In the genomic region with DNA sequence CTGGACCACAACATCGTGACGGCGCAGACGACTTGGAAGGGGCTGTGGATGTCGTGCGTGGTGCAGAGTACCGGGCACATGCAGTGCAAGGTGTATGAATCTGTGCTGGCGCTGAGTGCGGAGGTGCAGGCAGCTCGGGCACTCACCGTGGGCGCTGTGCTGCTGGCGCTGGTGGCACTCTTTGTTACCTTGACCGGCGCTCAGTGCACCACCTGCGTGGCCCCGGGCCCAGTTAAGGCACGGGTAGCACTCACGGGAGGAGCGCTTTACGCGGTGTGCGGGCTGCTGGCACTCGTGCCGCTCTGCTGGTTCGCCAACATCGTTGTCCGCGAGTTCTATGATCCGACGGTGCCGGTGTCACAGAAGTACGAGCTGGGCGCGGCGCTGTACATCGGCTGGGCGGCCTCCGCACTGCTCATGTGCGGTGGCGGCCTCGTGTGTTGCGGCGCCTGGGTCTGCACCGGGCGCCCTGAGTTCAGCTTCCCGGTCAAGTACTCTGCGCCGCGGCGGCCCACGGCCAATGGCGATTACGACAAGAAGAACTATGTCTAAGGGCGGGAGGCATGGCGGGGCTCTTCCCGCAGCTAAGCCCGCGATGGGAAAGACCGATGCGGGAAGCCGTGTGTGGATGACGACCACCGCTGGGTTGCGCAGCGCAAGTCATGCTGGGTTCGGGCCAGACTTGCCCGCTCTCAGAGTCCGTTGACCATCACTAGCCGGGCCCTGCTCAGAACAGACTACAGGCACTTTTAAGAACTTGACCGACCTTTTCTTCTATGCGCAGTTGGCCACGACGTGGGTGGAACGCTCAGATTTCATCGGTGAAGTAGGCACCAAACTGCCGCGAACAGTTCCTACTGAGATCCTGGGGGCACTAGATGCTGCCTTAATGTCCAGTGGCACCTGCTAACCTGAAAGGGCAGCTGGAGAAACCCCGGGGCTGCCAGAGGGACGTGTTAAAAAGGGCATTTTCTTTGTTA, we compare ENCODE assay signal across 8 mouse cellular contexts. TPM values are rescaled to one million over a fixed set of nuclear protein-coding genes. Genes with fewer than 3 reads are reported as not detected.
DNase-seq lines count a peak whose midpoint lies in the region; ATAC-seq and TF ChIP-seq lines count a peak whose summit lies in the region.

No protein-coding gene starts in this region.

- peaks cover 6% of the 10 kb centered on the region; the same call in 1 of the 2 replicates for H3K9me3 ChIP-seq in erythroblast, embryonic 14.5 days (ENCODE audit: control insufficient read depth, low read length)
- no peaks in the 10 kb centered on the region for H3K9me3 ChIP-seq in heart, embryonic 16.5 days (replicated peaks; ENCODE audit: control insufficient read depth, low read length)
- no peaks in the 10 kb centered on the region for H3K9me3 ChIP-seq in liver, embryonic 11.5 days (ENCODE audit: control insufficient read depth, low read length)
- no peaks in the 10 kb centered on the region for H3K9me3 ChIP-seq in neural tube, embryonic 14.5 days (ENCODE audit: control insufficient read depth, low read length)

- H3K4me2 ChIP-seq in heart, embryonic 16.5 days (ENCODE audit: low read depth, low read length), result peak overlapping the region; percentile 69
- peak overlapping the region; percentile 57 for H3K4me2 ChIP-seq in liver, embryonic 11.5 days
- peak overlapping the region; percentile 74 for H3K4me2 ChIP-seq in neural tube, embryonic 14.5 days (ENCODE audit: low read depth, low read length)

- no peaks in the 10 kb centered on the region for H3K4me1 ChIP-seq in erythroblast, embryonic 14.5 days (ENCODE audit: control insufficient read depth)
- peaks cover 2% of the 10 kb centered on the region; the same call in 1 of the 2 replicates for H3K4me1 ChIP-seq in bone marrow macrophage, adult 2 months (ENCODE audit: control insufficient read depth, insufficient read depth, low read length)
- H3K4me1 ChIP-seq in heart, embryonic 16.5 days (ENCODE audit: control insufficient read depth, insufficient read depth, low read length), result peaks cover 5% of the 10 kb centered on the region; the same call in 1 of the 2 replicates
- H3K4me1 ChIP-seq in liver, embryonic 11.5 days (replicated peaks; ENCODE audit: control insufficient read depth, insufficient read depth, low read length), result no peaks in the 10 kb centered on the region; the same call in 1 of the 2 replicates
- no peaks in the 10 kb centered on the region for H3K4me1 ChIP-seq in neural tube, embryonic 14.5 days (ENCODE audit: control insufficient read depth, insufficient read depth, low read length)

- no peak for DNase-seq in liver, embryonic 11.5 days (ENCODE audit: low spot score)
- no peak for DNase-seq in left cerebral cortex, adult 18-20 months (ENCODE audit: low spot score in 2 of 2)

- WGBS in heart, embryonic 16.5 days, result 3% methylated on average over 80 of the region's 80 CpGs
- WGBS in liver, embryonic 11.5 days, result 3% methylated on average over 80 of the region's 80 CpGs
- 2% methylated on average over 80 of the region's 80 CpGs for WGBS in neural tube, embryonic 14.5 days

- peaks cover 56% of the 10 kb centered on the region for H3K27me3 ChIP-seq in erythroblast, embryonic 14.5 days (ENCODE audit: control insufficient read depth)
- peaks cover 41% of the 10 kb centered on the region for H3K27me3 ChIP-seq in heart, embryonic 16.5 days (ENCODE audit: control insufficient read depth, insufficient read depth, low read length)
- H3K27me3 ChIP-seq in liver, embryonic 11.5 days (replicated peaks; ENCODE audit: control insufficient read depth, insufficient read depth, low read length), result peaks cover 53% of the 10 kb centered on the region
- peaks cover 34% of the 10 kb centered on the region for H3K27me3 ChIP-seq in neural tube, embryonic 14.5 days (ENCODE audit: control insufficient read depth, insufficient read depth, low read length)

- H3K36me3 ChIP-seq in erythroblast, embryonic 14.5 days (ENCODE audit: control insufficient read depth), result peaks cover 32% of the 10 kb centered on the region
- peaks cover 5% of the 10 kb centered on the region for H3K36me3 ChIP-seq in heart, embryonic 16.5 days (ENCODE audit: control insufficient read depth, insufficient read depth)
- H3K36me3 ChIP-seq in liver, embryonic 11.5 days (ENCODE audit: control insufficient read depth, insufficient read depth, low read length), result peaks cover 8% of the 10 kb centered on the region
- H3K36me3 ChIP-seq in neural tube, embryonic 14.5 days (ENCODE audit: control insufficient read depth, insufficient read depth, low read length), result no peaks in the 10 kb centered on the region

- peak overlapping the region; percentile 13 for H3K4me3 ChIP-seq in erythroblast, embryonic 14.5 days (replicated peaks)
- peak overlapping the region; percentile 21 for H3K4me3 ChIP-seq in bone marrow macrophage, adult 2 months (ENCODE audit: insufficient read depth, low read length)
- H3K4me3 ChIP-seq in heart, embryonic 16.5 days (ENCODE audit: low read length), result peak overlapping the region; percentile 56
- H3K4me3 ChIP-seq in liver, embryonic 11.5 days (ENCODE audit: low read depth, low read length), result peak overlapping the region; percentile 49
- H3K4me3 ChIP-seq in neural tube, embryonic 14.5 days (ENCODE audit: low read depth, low read length), result peak overlapping the region; percentile 42

- no peak for TF ChIP-seq POLR2A in bone marrow macrophage, adult 2 months (IDR thresholded peaks at IDR 0.05; ENCODE audit: borderline replicate concordance, low read depth, low read length)

- no peak for TF ChIP-seq CTCF in bone marrow macrophage, adult 2 months (IDR thresholded peaks at IDR 0.05; ENCODE audit: low read depth, low read length)

- no peak for ATAC-seq in erythroblast, adult 5-6 weeks (replicated peaks; ENCODE audit: low FRiP score, poor library complexity, severe bottlenecking)
- peak; percentile 15; the same call in 1 of the 2 replicates for ATAC-seq in heart, embryonic 16.5 days (replicated peaks; ENCODE audit: extremely low read depth, insufficient read depth, low FRiP score)
- ATAC-seq in liver, embryonic 11.5 days (replicated peaks; ENCODE audit: low FRiP score), result 0 out of 2 replicates have a peak, but pooled peaks have one; percentile 4
- peak; percentile 68 for ATAC-seq in neural tube, embryonic 14.5 days (ENCODE audit: low read depth)
- no peak for ATAC-seq in inflammation-experienced regulatory T-cells, adult 6 months

- H3K27ac ChIP-seq in bone marrow macrophage, adult 2 months (ENCODE audit: insufficient read depth, low read depth, low read length), result no peak overlapping the region
- peak overlapping the region; percentile 30 for H3K27ac ChIP-seq in heart, embryonic 16.5 days (ENCODE audit: low read length)
- no peak overlapping the region for H3K27ac ChIP-seq in liver, embryonic 11.5 days (ENCODE audit: low read depth, low read length)
- peak overlapping the region; percentile 23; the same call in 1 of the 2 replicates for H3K27ac ChIP-seq in neural tube, embryonic 14.5 days (ENCODE audit: low read depth, low read length)

- peak overlapping the region; percentile 68 for H3K9ac ChIP-seq in heart, embryonic 16.5 days (ENCODE audit: low read length)
- H3K9ac ChIP-seq in liver, embryonic 11.5 days (ENCODE audit: low read depth, low read length), result peak overlapping the region; percentile 46; the same call in 1 of the 2 replicates
- H3K9ac ChIP-seq in neural tube, embryonic 14.5 days (replicated peaks; ENCODE audit: low read depth, low read length), result peak overlapping the region; percentile 39

RNA-seq across cellular contexts. Expression of a gene that starts 0.7 kb away (rescaled TPM):
- polyA plus RNA-seq in erythroblast, embryonic 14.5 days (2012), result 0.09 and 0.19 TPM in 2 replicates
- total RNA-seq in erythroblast, adult 5-6 weeks (2015; ENCODE audit: low replicate concordance), result not detected in 2 replicates
- total RNA-seq in erythroblast, adult 5-6 weeks (2017; ENCODE audit: low replicate concordance), result not detected in 2 replicates
- polyA plus RNA-seq in bone marrow macrophage, adult 2 months (2012; ENCODE audit: insufficient read depth, insufficient read length, missing spikeins), result not detected in 2 replicates
- polyA plus RNA-seq in heart, embryonic 16.5 days (2015; fragmentation: Nextera tagmentation; extraction: Ambion mirVana), result 32.1 and 38.8 TPM in 2 replicates
- 18.5 and 18.8 TPM in 2 replicates for polyA plus RNA-seq in liver, embryonic 11.5 days (2014; fragmentation: Nextera tagmentation; extraction: Ambion mirVana)
- 45.1 and 110 TPM in 2 replicates for polyA plus RNA-seq in neural tube, embryonic 14.5 days (2014; fragmentation: Nextera tagmentation; extraction: Ambion mirVana)
- not detected for polyA plus RNA-seq in inflammation-experienced regulatory T-cells, adult 6 months (2017; shearing (Covaris generic))
- total RNA-seq in left cerebral cortex, adult 18-20 months (2021), result 10 to 100 TPM; 47.2 to 51.8 TPM

RNA-seq across cellular contexts. Expression of a gene that starts 34.2 kb away (rescaled TPM):
- 2.0 and 2.8 TPM in 2 replicates for polyA plus RNA-seq in erythroblast, embryonic 14.5 days (2012)
- 26.1 and 27.3 TPM in 2 replicates for total RNA-seq in erythroblast, adult 5-6 weeks (2015; ENCODE audit: low replicate concordance)
- total RNA-seq in erythroblast, adult 5-6 weeks (2017; ENCODE audit: low replicate concordance), result 32.5 and 54.9 TPM in 2 replicates
- polyA plus RNA-seq in bone marrow macrophage, adult 2 months (2012; ENCODE audit: insufficient read depth, insufficient read length, missing spikeins), result 46.6 and 61.5 TPM in 2 replicates
- 67.9 and 75.5 TPM in 2 replicates for polyA plus RNA-seq in heart, embryonic 16.5 days (2015; fragmentation: Nextera tagmentation; extraction: Ambion mirVana)
- polyA plus RNA-seq in liver, embryonic 11.5 days (2014; fragmentation: Nextera tagmentation; extraction: Ambion mirVana), result 69.1 and 71.1 TPM in 2 replicates
- 106 and 115 TPM in 2 replicates for polyA plus RNA-seq in neural tube, embryonic 14.5 days (2014; fragmentation: Nextera tagmentation; extraction: Ambion mirVana)
- polyA plus RNA-seq in inflammation-experienced regulatory T-cells, adult 6 months (2017; shearing (Covaris generic)), result 100 to 1,000 TPM; 119 to 181 (median 138) TPM
- 10 to 100 TPM; 87.5 to 97.2 TPM for total RNA-seq in left cerebral cortex, adult 18-20 months (2021)

RNA-seq across cellular contexts. Expression of a gene that starts 34.4 kb away (rescaled TPM):
- polyA plus RNA-seq in erythroblast, embryonic 14.5 days (2012), result 4.8 and 5.3 TPM in 2 replicates
- total RNA-seq in erythroblast, adult 5-6 weeks (2015; ENCODE audit: low replicate concordance), result 21.7 and 23.6 TPM in 2 replicates
- 28.5 and 33.2 TPM in 2 replicates for total RNA-seq in erythroblast, adult 5-6 weeks (2017; ENCODE audit: low replicate concordance)
- polyA plus RNA-seq in bone marrow macrophage, adult 2 months (2012; ENCODE audit: insufficient read depth, insufficient read length, missing spikeins), result 7.7 and 9.7 TPM in 2 replicates
- polyA plus RNA-seq in heart, embryonic 16.5 days (2015; fragmentation: Nextera tagmentation; extraction: Ambion mirVana), result 37.6 and 39.2 TPM in 2 replicates
- 66.7 and 76.8 TPM in 2 replicates for polyA plus RNA-seq in liver, embryonic 11.5 days (2014; fragmentation: Nextera tagmentation; extraction: Ambion mirVana)
- 5.6 and 6.8 TPM in 2 replicates for polyA plus RNA-seq in neural tube, embryonic 14.5 days (2014; fragmentation: Nextera tagmentation; extraction: Ambion mirVana)
- polyA plus RNA-seq in inflammation-experienced regulatory T-cells, adult 6 months (2017; shearing (Covaris generic)), result 10 to 100 TPM in 1 of 3 experiments, 1 to 10 TPM in 2; 4.4 to 32.2 (median 6.3) TPM
- 1 to 10 TPM in 1 of 2 experiments, under 1 TPM in 1; 0.77 to 2.0 TPM for total RNA-seq in left cerebral cortex, adult 18-20 months (2021)

RNA-seq across cellular contexts. Expression of a gene that starts 59.0 kb away (rescaled TPM):
- polyA plus RNA-seq in erythroblast, embryonic 14.5 days (2012), result 4.2 and 4.5 TPM in 2 replicates
- 12.7 and 14.0 TPM in 2 replicates for total RNA-seq in erythroblast, adult 5-6 weeks (2015; ENCODE audit: low replicate concordance)
- total RNA-seq in erythroblast, adult 5-6 weeks (2017; ENCODE audit: low replicate concordance), result 6.3 and 10.9 TPM in 2 replicates
- polyA plus RNA-seq in bone marrow macrophage, adult 2 months (2012; ENCODE audit: insufficient read depth, insufficient read length, missing spikeins), result 15.1 and 15.5 TPM in 2 replicates
- polyA plus RNA-seq in heart, embryonic 16.5 days (2015; fragmentation: Nextera tagmentation; extraction: Ambion mirVana), result 39.6 and 40.0 TPM in 2 replicates
- polyA plus RNA-seq in liver, embryonic 11.5 days (2014; fragmentation: Nextera tagmentation; extraction: Ambion mirVana), result 41.9 and 51.5 TPM in 2 replicates
- polyA plus RNA-seq in neural tube, embryonic 14.5 days (2014; fragmentation: Nextera tagmentation; extraction: Ambion mirVana), result 33.6 and 44.2 TPM in 2 replicates
- 100 to 1,000 TPM in 1 of 3 experiments, 10 to 100 TPM in 2; 69.8 to 105 (median 79.3) TPM for polyA plus RNA-seq in inflammation-experienced regulatory T-cells, adult 6 months (2017; shearing (Covaris generic))
- 10 to 100 TPM; 24.1 to 26.6 TPM for total RNA-seq in left cerebral cortex, adult 18-20 months (2021)

RNA-seq across cellular contexts. Expression of a gene that starts 59.0 kb away (rescaled TPM):
- polyA plus RNA-seq in erythroblast, embryonic 14.5 days (2012), result not detected in 2 replicates
- total RNA-seq in erythroblast, adult 5-6 weeks (2015; ENCODE audit: low replicate concordance), result not detected in 2 replicates
- total RNA-seq in erythroblast, adult 5-6 weeks (2017; ENCODE audit: low replicate concordance), result 2.9 TPM in 1 of 2 replicates, not detected in the other
- not detected in 2 replicates for polyA plus RNA-seq in bone marrow macrophage, adult 2 months (2012; ENCODE audit: insufficient read depth, insufficient read length, missing spikeins)
- not detected in 2 replicates for polyA plus RNA-seq in heart, embryonic 16.5 days (2015; fragmentation: Nextera tagmentation; extraction: Ambion mirVana)
- 0.11 TPM in 1 of 2 replicates, not detected in the other for polyA plus RNA-seq in liver, embryonic 11.5 days (2014; fragmentation: Nextera tagmentation; extraction: Ambion mirVana)
- not detected in 2 replicates for polyA plus RNA-seq in neural tube, embryonic 14.5 days (2014; fragmentation: Nextera tagmentation; extraction: Ambion mirVana)
- polyA plus RNA-seq in inflammation-experienced regulatory T-cells, adult 6 months (2017; shearing (Covaris generic)), result not detected
- total RNA-seq in left cerebral cortex, adult 18-20 months (2021), result 10 to 100 TPM in 1 of 2 experiments, 1 to 10 TPM in 1; 5.6 to 13.5 TPM

Comparison
In these comparisons a context has a peak if more than half of its experiments do, and no peak if none do; other contexts are left out.
1. ATAC-seq: peak in heart, embryonic 16.5 days (single experiment), liver, embryonic 11.5 days (single experiment) and neural tube, embryonic 14.5 days (single experiment); none in erythroblast, adult 5-6 weeks (single experiment) and inflammation-experienced regulatory T-cells, adult 6 months (single experiment).
2. H3K27ac ChIP-seq: peak in heart, embryonic 16.5 days (single experiment) and neural tube, embryonic 14.5 days (single experiment); none in bone marrow macrophage, adult 2 months (single experiment) and liver, embryonic 11.5 days (single experiment).
3. RNA of a gene that starts 0.7 kb away (polyA plus RNA-seq): 45.1 to 110 TPM in neural tube, embryonic 14.5 days, 32.1 to 38.8 TPM in heart, embryonic 16.5 days and 18.5 to 18.8 TPM in liver, embryonic 11.5 days; 0.09 to 0.19 TPM in erythroblast, embryonic 14.5 days, not detected in bone marrow macrophage, adult 2 months and not detected in inflammation-experienced regulatory T-cells, adult 6 months; every median in the first group is over 10 times any median in the second.
4. RNA of a gene that starts 34.2 kb away (polyA plus RNA-seq): 119 to 181 TPM in inflammation-experienced regulatory T-cells, adult 6 months, 106 to 115 TPM in neural tube, embryonic 14.5 days, 67.9 to 75.5 TPM in heart, embryonic 16.5 days, 69.1 to 71.1 TPM in liver, embryonic 11.5 days and 46.6 to 61.5 TPM in bone marrow macrophage, adult 2 months; 2.0 to 2.8 TPM in erythroblast, embryonic 14.5 days; every median in the first group is over 10 times any median in the second.
5. Peak in every context shown above with its lines, with median percentiles within 50 percentile points of each other: H3K4me3 ChIP-seq, H3K4me2 ChIP-seq and H3K9ac ChIP-seq.